ENCODE assay signal across 8 mouse cellular contexts in the genomic region with DNA sequence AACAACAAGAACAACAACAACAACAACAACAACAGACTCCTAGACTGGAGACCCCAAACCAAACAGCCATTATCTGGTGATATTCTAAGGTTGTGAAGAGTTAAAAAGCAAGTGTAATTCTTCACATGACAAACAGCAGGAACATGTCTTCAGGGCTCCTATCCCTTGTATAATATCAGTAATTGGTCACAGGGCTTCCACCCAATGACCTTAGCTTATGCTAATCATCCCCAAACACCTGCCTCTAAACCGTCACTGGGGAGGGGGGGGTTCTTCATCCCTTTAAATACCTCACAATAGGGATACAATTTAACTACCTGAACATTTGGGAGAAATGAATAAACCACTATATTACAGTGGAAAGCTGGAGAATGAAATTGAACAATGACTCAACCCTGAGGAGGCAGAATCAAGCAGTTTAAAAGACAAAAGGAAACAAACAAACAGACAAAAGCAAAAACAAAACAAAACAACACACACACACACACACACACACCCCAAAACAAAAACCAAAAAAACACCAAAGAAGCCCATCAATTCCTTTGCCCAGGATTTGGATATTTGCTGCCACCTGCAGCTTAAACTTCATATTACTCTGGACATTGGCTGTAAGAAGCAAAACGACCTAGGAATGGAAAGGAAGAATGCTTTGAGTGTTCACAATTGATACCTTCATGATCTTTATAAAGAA. TPM values are rescaled to one million over a fixed set of nuclear protein-coding genes. Genes with fewer than 3 reads are reported as not detected.
DNase-seq lines count a peak whose midpoint lies in the region; ATAC-seq and TF ChIP-seq lines count a peak whose summit lies in the region.

No protein-coding gene starts in this region.

- no peak overlapping the region for H3K4me2 ChIP-seq in hindbrain, embryonic 13.5 days
- H3K4me2 ChIP-seq in hindbrain, embryonic 12.5 days (replicated peaks), result no peak overlapping the region

- whole genome bisulfite sequencing in hindbrain, embryonic 13.5 days, result 19% methylated on average over 2 of the region's 2 CpGs
- WGBS in hindbrain, embryonic 12.5 days, result 10% methylated on average over 2 of the region's 2 CpGs

- no peaks in the 10 kb centered on the region for H3K9me3 ChIP-seq in hindbrain, embryonic 13.5 days
- H3K9me3 ChIP-seq in hindbrain, embryonic 12.5 days (replicated peaks), result no peaks in the 10 kb centered on the region

- H3K36me3 ChIP-seq in hindbrain, embryonic 13.5 days, result no peaks in the 10 kb centered on the region
- H3K36me3 ChIP-seq in hindbrain, embryonic 12.5 days, result no peaks in the 10 kb centered on the region

- no peaks in the 10 kb centered on the region for H3K4me1 ChIP-seq in hindbrain, embryonic 13.5 days (replicated peaks)
- no peaks in the 10 kb centered on the region for H3K4me1 ChIP-seq in hindbrain, embryonic 12.5 days
- no peaks in the 10 kb centered on the region for H3K4me1 ChIP-seq in cortical plate, adult 2 months (ENCODE audit: control insufficient read depth, insufficient read depth, low read length)

- ATAC-seq in hindbrain, embryonic 13.5 days (ENCODE audit: low FRiP score), result peak; percentile 54; the same call in 1 of the 2 replicates
- no peak for ATAC-seq in hindbrain, embryonic 12.5 days (ENCODE audit: low FRiP score)

- no peak for TF ChIP-seq POLR2A in cortical plate, adult 2 months (IDR thresholded peaks at IDR 0.05; ENCODE audit: extremely low read depth, insufficient read depth, low read length)

- H3K4me3 ChIP-seq in hindbrain, embryonic 13.5 days, result no peak overlapping the region
- no peak overlapping the region for H3K4me3 ChIP-seq in hindbrain, embryonic 12.5 days
- H3K4me3 ChIP-seq in cortical plate, adult 2 months (ENCODE audit: insufficient read depth, low read length), result no peak overlapping the region

- H3K27ac ChIP-seq in hindbrain, embryonic 13.5 days, result no peak overlapping the region
- H3K27ac ChIP-seq in hindbrain, embryonic 12.5 days, result no peak overlapping the region
- no peak overlapping the region for H3K27ac ChIP-seq in cortical plate, adult 2 months (ENCODE audit: insufficient read depth, low read length)

- H3K27me3 ChIP-seq in hindbrain, embryonic 13.5 days, result no peaks in the 10 kb centered on the region
- no peaks in the 10 kb centered on the region for H3K27me3 ChIP-seq in hindbrain, embryonic 12.5 days

- peak; percentile 43; the same call in 1 of the 2 replicates for TF ChIP-seq CTCF in cortical plate, adult 2 months (IDR thresholded peaks at IDR 0.05; ENCODE audit: extremely low read depth, insufficient read depth, low read length)

- DNase-seq in NIH3T3 (ENCODE audit: low read depth), result peak; percentile 62
- peak; percentile 10 for DNase-seq in layer of hippocampus, adult 9-11 months
- peak; percentile 61 to 64 for DNase-seq in right cerebral cortex, adult 2 months (ENCODE audit: low spot score in 2 of 2)
- DNase-seq in MN1 (ENCODE audit: low spot score), result no peak
- no peak for DNase-seq in urinary bladder, postnatal 10 days (ENCODE audit: low spot score)

- no peak overlapping the region for H3K9ac ChIP-seq in hindbrain, embryonic 13.5 days
- no peak overlapping the region for H3K9ac ChIP-seq in hindbrain, embryonic 12.5 days

RNA-seq across cellular contexts. Expression of gene Fam184a, which starts 44.8 kb away (rescaled TPM):
- polyA plus RNA-seq in hindbrain, embryonic 13.5 days (2015; fragmentation: Nextera tagmentation; extraction: Ambion mirVana), result 12.0 and 13.6 TPM in 2 replicates
- polyA plus RNA-seq in hindbrain, embryonic 12.5 days (2016; fragmentation: Nextera tagmentation; extraction: Ambion mirVana), result 10.8 and 12.0 TPM in 2 replicates
- 16.0 and 16.7 TPM in 2 replicates for polyA plus RNA-seq in cortical plate, adult 2 months (2012; rRNA removed)

Comparison
In these comparisons a context has a peak if more than half of its experiments do, and no peak if none do; other contexts are left out.
1. DNase-seq: peak in NIH3T3 (single experiment), layer of hippocampus, adult 9-11 months (single experiment) and right cerebral cortex, adult 2 months (2 of 2); none in MN1 (single experiment) and urinary bladder, postnatal 10 days (single experiment).